Mouse (Mus musculus) liver, postnatal 0 days (tissue): Measurements from ENCODE around the gene Nr2f1.

Source experiments
- CTCF ChIP-seq: sonication (generic); IDR thresholded peaks from 2 replicates; pipeline ENCODE4 v1.5.1; 2016; ENCODE audit warnings: antibody characterized with exemption, low read depth
- EP300 ChIP-seq: IDR thresholded peaks from 2 replicates; pipeline ENCODE4 v1.6.1; 2016; ENCODE audit warnings: antibody characterized with exemption, low read depth, mild to moderate bottlenecking

DNA sequence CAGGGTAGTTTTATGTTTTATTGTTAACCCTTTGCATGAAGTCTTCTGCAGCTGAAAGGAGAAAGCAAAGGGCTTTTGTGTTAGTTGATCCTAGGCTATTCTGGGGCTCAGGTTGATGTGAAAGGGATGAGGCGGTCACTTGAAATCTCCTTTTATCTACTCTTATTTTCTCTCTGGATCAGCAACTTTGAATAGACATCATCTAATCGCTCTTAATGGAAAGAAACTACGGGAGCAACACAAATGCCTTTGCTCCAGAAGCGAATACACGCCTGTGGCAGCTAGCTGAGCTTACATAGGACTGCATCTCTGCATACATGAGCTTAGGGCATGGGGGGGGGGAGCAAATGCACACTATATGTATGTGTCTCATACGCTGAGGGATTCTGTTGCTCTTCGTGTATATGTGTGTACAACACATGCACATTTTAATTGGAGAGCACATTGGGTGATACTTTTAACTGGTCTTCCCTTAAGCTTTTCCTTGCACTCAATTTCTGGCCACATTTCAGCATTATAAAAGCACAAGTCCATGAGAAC, 7.4 kb upstream of the Nr2f1 start:
- TF ChIP-seq CTCF (no peak), EP300 (no peak)
